Mouse (Mus musculus) lung, embryonic 16.5 days (tissue): ENCODE results near the gene Ncf2. TPM values are rescaled to one million over a fixed set of nuclear protein-coding genes. Genes with fewer than 3 reads are reported as not detected.

Source experiments
- ATAC-seq: fragments of 200-750 bp; cut with Nextera tagmentation; 2 replicates; pipeline ENCODE4 v1.8.0; 2017; ENCODE audit warnings: low read depth, mild to moderate bottlenecking, moderate library complexity
- H3K27ac ChIP-seq: fragments of 300-500 bp; sonication (generic); 2 replicates; pipeline ENCODE4 v1.5.1; 2014; ENCODE audit warnings: mild to moderate bottlenecking, control low read depth, low read length
- H3K27me3 ChIP-seq: fragments of 300-500 bp; sonication (generic); 2 replicates; pipeline ENCODE4 v1.6.1; 2014; ENCODE audit warnings: low read depth, low read length, mixed read lengths; ENCODE audit not compliant: control insufficient read depth, insufficient read depth
- H3K36me3 ChIP-seq: fragments of 300-500 bp; sonication (generic); 2 replicates; pipeline ENCODE4 v1.6.1; 2014; ENCODE audit warnings: low read length; ENCODE audit not compliant: control insufficient read depth, insufficient read depth
- H3K4me1 ChIP-seq: fragments of 300-500 bp; sonication (generic); replicated peaks from 2 replicates; pipeline ENCODE4 v1.6.1; 2014; ENCODE audit warnings: low read length, mixed read lengths; ENCODE audit not compliant: control insufficient read depth, insufficient read depth
- H3K4me2 ChIP-seq: fragments of 300-500 bp; sonication (generic); 2 replicates; pipeline ENCODE4 v1.6.1; 2014; ENCODE audit warnings: low read depth, low read length, control low read depth
- H3K4me3 ChIP-seq: fragments of 300-500 bp; sonication (generic); 2 replicates; pipeline ENCODE4 v1.5.1; 2014; ENCODE audit warnings: mild to moderate bottlenecking, low read length, control low read depth
- H3K9ac ChIP-seq: fragments of 300-500 bp; sonication (generic); 2 replicates; pipeline ENCODE4 v1.6.1; 2014; ENCODE audit warnings: low read length, control low read depth
- H3K9me3 ChIP-seq: fragments of 300-500 bp; sonication (generic); 2 replicates; pipeline ENCODE4 v1.6.1; 2016; ENCODE audit warnings: low read length; ENCODE audit not compliant: control insufficient read depth
- WGBS: fragments of 180-500 bp; shearing (Covaris S2); extraction: QIAGEN DNeasy Blood & Tissue Kit; methylation state at CpG from one replicate; pipeline ENCODE4 v1.1.7; 2014; 5-methylcytosine and 5-hydroxymethylcytosine counted together
- polyA plus RNA-seq: library from polyadenylated mRNA; unstranded; fragments of >200 nt; fragmentation: Nextera tagmentation; extraction: Ambion mirVana; gene quantifications from 2 replicates; pipeline ENCODE4 v1.2.1, GENCODE M21; 2015

Ncf2 gene
- polyA plus RNA-seq, 1 experiment from 2014 or later = 5.5 TPM

DNA sequence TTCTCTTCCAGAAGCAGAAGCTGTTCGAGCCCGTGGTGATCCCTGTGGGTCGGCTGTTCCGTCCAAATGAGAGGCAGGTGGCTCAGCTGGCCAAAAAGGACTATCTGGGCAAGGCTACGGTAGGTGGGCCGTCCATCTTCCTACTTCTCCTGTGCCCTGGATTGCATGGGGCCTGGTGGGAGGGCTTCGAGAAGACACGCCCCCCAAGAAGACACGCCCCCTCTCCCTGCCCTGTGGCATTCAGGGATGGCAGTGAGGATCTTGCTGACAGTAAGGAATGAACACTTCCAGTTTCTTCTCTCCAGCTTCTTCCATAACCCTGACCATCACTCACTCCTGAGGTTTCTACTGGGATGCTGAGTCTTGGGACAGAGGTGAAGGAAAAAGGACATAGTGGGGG is 24.2 kb downstream of the Ncf2 start:
- Histone ChIP-seq H3K9ac (no peak overlapping the region), H3K27me3 (no peaks in the 10 kb centered on the region), H3K4me2 (no peak overlapping the region), H3K4me3 (no peak overlapping the region), H3K9me3 (no peaks in the 10 kb centered on the region), H3K4me1 (no peaks in the 10 kb centered on the region), H3K27ac (no peak overlapping the region), H3K36me3 (no peaks in the 10 kb centered on the region)
- ATAC-seq = no peak
- 66% methylated on average over 9 of the region's 9 CpGs for WGBS

- ATAC-seq = no peak
- Histone ChIP-seq H3K9ac (no peak overlapping the region), H3K9me3 (no peaks in the 10 kb centered on the region), H3K4me3 (no peak overlapping the region), H3K4me1 (no peaks in the 10 kb centered on the region), H3K4me2 (no peak overlapping the region), H3K27me3 (no peaks in the 10 kb centered on the region), H3K36me3 (no peaks in the 10 kb centered on the region), H3K27ac (no peak overlapping the region)
- 78% methylated on average over 5 of the region's 5 CpGs for WGBS
These were observed 26.5 kb downstream of the Ncf2 start for GRCm38 (mm10) chr1:152826446-152826845.

GRCm38 (mm10) chr1:152828168-152828567 is 28.2 kb downstream of the Ncf2 start:
- H3K9ac ChIP-seq = no peak overlapping the region
- H3K4me2 ChIP-seq = no peak overlapping the region
- no peak overlapping the region for H3K27ac ChIP-seq
- H3K4me3 ChIP-seq = no peak overlapping the region
- no peak for ATAC-seq
- 72% methylated on average over 5 of the region's 5 CpGs for WGBS
- H3K9me3 ChIP-seq = no peaks in the 10 kb centered on the region
- H3K36me3 ChIP-seq = no peaks in the 10 kb centered on the region
- no peaks in the 10 kb centered on the region for H3K4me1 ChIP-seq
- H3K27me3 ChIP-seq = no peaks in the 10 kb centered on the region

DNA sequence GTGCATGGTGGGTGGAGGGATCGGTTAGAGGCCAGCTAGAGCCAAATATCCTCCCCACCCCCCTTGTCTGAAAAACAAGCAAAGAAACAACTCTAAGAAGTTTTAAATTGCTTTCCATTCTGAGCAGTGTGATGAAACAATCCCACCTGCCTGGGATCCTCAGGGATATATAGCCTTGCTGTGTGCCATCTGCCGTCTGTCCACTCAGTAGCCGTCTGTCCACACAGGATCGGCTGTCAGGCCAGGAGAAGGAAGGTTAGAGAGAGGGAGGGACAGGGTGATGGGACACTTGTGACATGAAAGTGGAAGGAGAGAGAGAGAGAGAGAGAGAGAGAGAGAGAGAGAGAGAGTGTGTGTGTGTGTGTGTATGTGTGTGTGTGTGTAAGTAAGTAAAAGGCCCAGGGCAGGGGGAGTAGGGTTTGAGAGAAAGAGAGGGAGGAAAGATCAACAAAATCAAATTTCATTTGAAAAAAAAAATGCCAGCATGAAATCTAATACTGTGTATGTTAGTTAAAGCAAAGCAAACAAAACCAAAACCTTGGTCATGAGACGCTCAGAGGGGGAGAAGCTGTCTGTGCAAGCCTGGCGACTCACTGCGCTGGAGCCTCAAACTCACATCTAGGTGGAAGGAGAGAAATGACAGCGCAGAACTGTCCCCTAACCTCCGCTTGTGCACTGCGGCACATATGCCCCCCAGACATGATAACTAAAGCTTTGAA is 28.8 kb downstream of the Ncf2 start:
- H3K9me3 ChIP-seq = no peaks in the 10 kb centered on the region
- H3K4me1 ChIP-seq = no peaks in the 10 kb centered on the region
- no peak overlapping the region for H3K9ac ChIP-seq
- H3K4me3 ChIP-seq = no peak overlapping the region
- WGBS = 58% methylated on average over 10 of the region's 10 CpGs
- H3K36me3 ChIP-seq = no peaks in the 10 kb centered on the region
- no peak overlapping the region for H3K4me2 ChIP-seq
- no peak overlapping the region for H3K27ac ChIP-seq
- no peaks in the 10 kb centered on the region for H3K27me3 ChIP-seq
- ATAC-seq = no peak

DNA sequence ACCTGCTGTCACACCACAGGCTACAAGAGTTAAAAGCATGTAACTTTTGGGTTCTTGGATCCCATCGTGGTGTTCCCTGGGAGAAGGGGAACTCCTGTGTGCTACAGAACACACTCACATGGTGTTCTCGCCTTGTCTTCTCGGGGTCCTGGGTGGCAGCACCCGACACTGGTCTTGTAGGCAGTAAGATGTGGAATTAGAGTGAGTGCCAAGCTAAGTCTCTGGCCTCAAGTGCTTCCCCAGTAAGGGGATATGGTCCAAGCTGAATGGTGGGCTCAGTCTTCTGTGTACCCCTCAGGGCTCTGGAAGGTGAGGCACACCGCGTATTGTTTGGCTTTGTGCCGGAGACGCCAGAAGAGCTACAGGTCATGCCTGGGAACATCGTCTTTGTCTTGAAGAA is 30.1 kb downstream of the Ncf2 start:
- Histone ChIP-seq H3K9ac (no peak overlapping the region), H3K4me2 (no peak overlapping the region), H3K27me3 (no peaks in the 10 kb centered on the region), H3K9me3 (no peaks in the 10 kb centered on the region), H3K4me3 (no peak overlapping the region), H3K4me1 (no peaks in the 10 kb centered on the region), H3K36me3 (no peaks in the 10 kb centered on the region), H3K27ac (no peak overlapping the region)
- ATAC-seq = no peak
- 89% methylated on average over 9 of the region's 9 CpGs for WGBS

DNA sequence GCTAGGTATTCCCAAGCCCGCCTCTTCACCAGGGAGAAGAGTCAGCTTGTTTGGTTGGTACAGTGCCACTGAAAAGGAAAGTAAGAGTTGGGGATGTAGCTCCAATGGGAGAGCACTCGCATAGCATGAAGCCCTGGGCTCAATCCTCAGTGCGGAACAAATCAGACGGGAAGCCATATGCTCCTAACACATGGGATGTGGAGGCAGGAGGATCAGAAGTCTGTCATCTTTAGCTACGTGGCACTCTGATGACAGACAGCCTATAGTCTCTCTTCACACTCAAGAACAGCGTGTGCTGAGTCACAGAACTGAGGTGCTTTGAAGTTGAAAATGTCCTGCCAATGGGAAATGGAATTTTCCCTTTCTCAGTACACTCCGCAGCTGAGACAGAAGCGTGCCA is 31.0 kb downstream of the Ncf2 start:
- no peak for ATAC-seq
- H3K4me3 ChIP-seq = no peak overlapping the region
- H3K4me2 ChIP-seq = no peak overlapping the region
- H3K27me3 ChIP-seq = no peaks in the 10 kb centered on the region
- no peaks in the 10 kb centered on the region; the same call in 1 of the 2 replicates for H3K36me3 ChIP-seq
- no peaks in the 10 kb centered on the region for H3K9me3 ChIP-seq
- 84% methylated on average over 8 of the region's 8 CpGs for whole genome bisulfite sequencing
- no peak overlapping the region for H3K27ac ChIP-seq
- no peaks in the 10 kb centered on the region for H3K4me1 ChIP-seq
- H3K9ac ChIP-seq = no peak overlapping the region

GRCm38 (mm10) chr1:152831619-152832018 is 31.6 kb downstream of the Ncf2 start:
- no peaks in the 10 kb centered on the region for H3K9me3 ChIP-seq
- no peak for ATAC-seq

GRCm38 (mm10) chr1:152832316-152832715 is 32.3 kb downstream of the Ncf2 start:
- ATAC-seq = no peak
- Histone ChIP-seq H3K27ac (no peak overlapping the region), H3K36me3 (no peaks in the 10 kb centered on the region; the same call in 1 of the 2 replicates), H3K4me2 (no peak overlapping the region), H3K4me3 (no peak overlapping the region), H3K9me3 (no peaks in the 10 kb centered on the region), H3K4me1 (no peaks in the 10 kb centered on the region), H3K9ac (no peak overlapping the region), H3K27me3 (no peaks in the 10 kb centered on the region)
- WGBS = 77% methylated on average over 6 of the region's 6 CpGs

More at GRCm38 (mm10) chr1:152831619-152832018, 31.6 kb downstream of the Ncf2 start:
- Histone ChIP-seq H3K27me3 (no peaks in the 10 kb centered on the region), H3K4me2 (no peak overlapping the region), H3K4me3 (no peak overlapping the region), H3K9ac (no peak overlapping the region), H3K4me1 (no peaks in the 10 kb centered on the region), H3K27ac (no peak overlapping the region), H3K36me3 (no peaks in the 10 kb centered on the region; the same call in 1 of the 2 replicates)
- 73% methylated on average over 5 of the region's 5 CpGs for WGBS

DNA sequence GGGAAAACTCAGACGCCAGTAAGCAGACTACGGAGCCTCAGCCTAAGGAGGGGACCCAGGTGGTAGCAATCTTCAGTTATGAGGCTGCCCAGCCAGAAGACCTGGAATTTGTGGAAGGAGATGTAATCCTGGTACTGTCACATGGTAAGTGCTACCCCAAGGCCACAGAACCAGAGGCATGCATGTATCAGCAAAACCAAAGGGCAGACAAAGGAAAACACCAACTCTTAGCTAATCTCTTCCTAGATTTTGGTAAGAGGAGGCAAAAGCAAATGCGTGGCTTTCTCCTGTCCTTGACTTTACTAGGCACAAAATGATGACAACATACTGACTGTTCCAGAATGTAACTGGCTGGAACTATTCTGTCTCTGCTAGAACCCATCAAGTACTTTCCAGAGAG is 35.1 kb downstream of the Ncf2 start:
- Histone ChIP-seq H3K4me1 (no peaks in the 10 kb centered on the region), H3K27me3 (no peaks in the 10 kb centered on the region), H3K9me3 (no peaks in the 10 kb centered on the region), H3K27ac (no peak overlapping the region), H3K9ac (no peak overlapping the region), H3K4me3 (no peak overlapping the region), H3K4me2 (no peak overlapping the region), H3K36me3 (peaks cover 19% of the 10 kb centered on the region)
- WGBS = 97% methylated on average over 3 of the region's 3 CpGs
- no peak for ATAC-seq
